Mouse (Mus musculus) spleen, adult 12 weeks (tissue): ENCODE results near the gene Msi2.

ENCODE experiments used
- DNase-seq: peaks from one replicate; pipeline ENCODE4 v3.0.0; 2022; ENCODE audit warnings: low spot score

Gene Msi2

DNA sequence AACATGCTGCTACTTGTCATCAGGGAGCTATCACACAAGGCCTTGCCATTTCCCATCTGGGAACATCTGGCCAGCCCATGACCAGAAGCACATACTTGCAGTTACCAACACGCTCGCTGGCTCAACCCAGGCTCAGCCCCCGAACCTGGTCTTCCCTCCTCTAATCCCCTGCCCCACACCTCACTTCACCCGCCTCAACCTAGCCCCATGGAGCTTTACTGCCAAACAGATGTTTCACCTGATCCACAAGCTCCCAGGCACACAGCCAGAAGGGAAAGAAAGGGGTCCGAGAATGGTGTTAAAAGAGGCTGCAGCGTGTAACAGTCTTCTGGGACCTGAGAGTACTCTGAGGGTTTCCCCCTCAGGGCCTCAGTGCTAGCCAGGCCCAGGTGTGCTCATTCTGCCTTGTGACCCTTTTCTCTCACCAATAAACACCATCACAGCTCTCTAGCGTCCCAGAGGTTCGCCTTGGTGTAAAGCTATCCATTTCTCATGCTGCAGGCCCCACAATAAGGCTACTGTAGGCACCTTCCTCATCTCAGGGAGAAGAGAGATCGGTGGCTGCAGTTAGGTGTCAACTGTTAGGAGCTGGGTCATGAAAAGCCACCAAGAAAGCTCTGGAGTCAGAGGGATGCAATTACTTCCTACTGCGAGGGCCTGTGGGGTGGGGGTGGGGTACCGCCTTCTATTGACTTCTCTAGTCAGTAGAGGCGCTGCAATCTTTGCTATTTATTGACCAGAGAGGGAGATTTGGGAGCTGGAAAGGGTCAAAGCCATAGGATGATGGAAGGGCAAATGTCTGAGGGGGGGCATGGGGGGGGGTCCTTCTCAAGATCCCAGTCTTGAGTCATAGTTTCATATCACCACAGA lies 276.2 kb downstream of the Msi2 start:
- no peak for DNase-seq

DNA sequence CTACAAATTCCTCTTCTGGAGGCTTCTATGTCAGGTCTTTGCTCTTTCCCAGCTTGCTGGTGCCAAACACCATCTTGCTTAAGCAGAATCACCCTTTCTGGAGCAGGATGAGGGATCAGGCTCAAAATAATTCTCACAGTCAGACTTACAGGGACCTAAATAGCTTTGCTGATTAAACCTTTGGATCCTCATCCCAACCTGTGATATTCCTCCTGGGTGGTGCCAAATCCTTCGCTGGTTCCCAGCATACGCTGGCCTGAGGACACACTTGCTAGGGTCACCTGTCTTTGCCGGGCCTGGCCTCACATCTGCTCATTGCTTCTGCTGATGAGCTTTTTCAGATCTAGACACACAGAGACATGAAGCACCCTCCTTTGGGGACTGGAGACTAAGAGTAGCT lies 279.7 kb downstream of the Msi2 start:
- DNase-seq = no peak

DNA sequence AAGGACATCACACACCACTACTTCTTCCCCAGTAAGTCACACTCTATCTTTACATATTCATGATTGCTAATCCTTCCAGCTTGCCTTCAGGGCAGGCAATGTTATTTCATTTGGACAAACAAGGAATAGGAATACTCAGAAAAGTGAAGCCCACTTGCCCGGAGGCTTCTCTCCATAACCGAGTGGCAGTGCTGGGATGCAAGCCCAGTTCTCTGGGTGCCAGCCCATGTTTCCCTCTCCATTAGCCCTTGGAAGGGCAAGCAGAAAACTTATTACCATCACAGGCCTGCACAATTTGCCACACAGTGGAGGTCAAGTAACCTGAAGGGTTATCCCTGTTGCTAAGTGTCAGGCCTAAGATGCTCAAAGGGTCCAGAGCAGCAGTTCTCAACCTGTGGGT lies 281.7 kb downstream of the Msi2 start:
- DNase-seq = no peak

DNA sequence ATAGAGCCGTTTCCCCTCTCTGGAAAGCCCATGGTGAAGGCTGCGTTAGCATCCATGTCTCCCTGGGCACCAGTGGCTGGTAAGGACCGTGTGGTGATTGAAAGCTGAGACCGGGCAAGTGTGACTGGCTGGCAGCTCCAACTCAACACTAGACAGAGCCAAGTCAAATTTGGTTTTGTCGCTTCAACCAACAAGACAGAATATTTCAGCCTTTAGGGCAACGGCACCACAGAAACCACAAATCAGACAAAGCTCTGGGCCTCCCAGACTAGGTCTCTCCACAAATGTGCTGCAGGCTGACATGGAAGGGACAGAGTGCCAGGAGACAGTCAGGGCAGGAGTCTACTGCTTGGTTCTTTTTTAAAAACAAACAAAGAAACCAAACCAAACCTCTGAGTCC lies 282.8 kb downstream of the Msi2 start:
- no peak for DNase-seq

DNA sequence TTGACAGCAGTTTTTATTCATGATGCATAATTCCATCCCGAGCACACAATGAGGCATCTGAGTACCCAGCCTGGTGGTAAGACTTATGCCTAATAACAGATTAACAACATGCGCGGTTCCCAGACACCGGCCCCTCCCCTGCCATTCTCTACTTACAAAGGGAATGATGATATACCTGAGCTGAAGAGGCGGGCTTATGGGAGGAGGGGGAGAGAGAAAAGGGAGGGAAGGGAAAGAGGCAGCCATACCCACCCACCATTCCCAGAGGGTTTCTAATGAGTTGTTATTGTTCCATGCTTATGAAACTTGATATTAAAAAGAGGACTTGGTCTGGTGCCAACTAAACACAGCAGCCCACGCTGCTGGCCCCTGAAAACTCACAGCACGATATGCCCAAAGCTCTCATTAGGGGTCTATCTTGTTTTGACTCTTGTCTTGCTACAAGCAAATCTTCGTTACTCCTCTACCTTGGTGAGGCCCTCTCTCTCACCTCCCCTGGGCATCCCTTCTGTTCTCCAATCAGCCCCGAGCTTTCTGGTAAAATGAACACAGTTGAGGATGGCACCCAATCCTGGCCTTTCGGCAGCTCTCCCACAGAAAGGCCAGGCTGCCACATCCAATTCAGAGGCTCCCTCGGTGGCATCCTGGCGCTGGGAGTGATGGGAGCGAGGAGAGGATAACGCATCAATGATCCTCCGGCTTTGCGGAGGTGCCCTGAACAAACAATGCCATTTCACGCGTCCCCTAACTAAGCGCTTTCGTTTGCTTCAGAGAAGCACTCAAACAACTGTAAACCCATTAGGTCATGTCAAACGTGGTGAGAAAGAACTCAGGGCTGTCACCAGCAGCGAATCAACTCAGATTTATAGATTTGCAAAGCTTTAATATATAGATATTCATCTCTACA lies 286.7 kb downstream of the Msi2 start:
- no peak for DNase-seq

DNA sequence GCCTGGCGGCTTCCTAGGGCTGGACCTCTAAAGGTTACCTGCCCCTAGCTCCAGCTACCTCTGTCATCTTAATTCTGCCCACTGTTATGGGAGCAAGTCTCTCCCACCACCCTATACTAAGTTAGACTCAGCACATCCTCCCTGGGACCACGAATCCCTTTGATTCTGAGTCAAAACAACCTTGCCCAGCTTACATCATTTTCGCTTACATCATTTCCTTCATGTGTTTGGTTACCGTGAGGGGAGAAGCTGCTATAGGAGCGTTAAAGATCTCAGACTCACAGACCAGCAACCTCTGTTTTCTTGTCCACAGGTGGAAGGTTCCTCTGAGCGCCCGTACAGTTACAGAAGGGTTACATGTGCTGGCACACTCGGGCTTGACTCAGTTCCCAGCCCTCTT lies 288.0 kb downstream of the Msi2 start:
- no peak for DNase-seq

DNA sequence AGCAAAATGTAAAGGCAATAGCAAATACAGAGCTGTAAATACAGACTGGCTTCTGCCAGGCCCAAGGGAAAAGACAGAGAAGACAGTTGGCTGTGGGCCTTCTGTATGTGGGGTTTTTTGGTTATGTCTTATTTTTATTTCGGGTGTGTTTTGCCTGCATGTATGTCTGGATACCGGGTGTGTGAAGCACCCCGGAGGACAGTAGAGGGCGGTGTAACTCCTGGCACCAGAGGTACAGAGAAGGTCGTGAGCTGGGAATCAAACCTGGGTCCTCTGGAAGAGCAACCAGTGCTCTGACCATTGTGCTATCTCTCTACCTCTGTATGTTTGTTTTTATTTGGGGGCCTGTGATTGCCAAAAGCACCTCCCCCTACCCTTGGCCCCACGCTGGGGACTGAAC lies 288.6 kb downstream of the Msi2 start:
- no peak for DNase-seq

DNA sequence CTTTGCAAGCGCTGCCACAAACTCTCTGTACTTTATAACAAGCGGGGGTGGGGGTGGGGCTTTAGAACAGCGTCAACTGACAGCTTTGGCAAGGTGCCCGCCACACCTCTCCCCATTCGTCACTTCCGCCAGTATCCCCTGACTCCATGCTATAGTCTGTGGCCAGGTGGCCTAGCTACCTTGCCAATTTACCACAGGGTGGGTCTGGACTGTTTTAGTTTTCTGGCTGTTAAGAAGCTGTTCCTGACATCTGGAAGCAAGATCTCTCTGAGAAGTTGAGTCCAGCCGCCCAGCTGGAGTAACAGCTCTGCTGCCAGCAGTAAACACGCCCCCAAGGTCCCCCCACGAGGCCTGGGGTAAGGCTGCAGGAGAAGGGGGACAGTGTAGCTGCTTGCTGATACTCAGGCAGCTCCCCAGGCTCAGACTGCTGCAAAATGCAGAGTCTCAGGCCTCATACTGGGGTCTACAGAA lies 292.6 kb downstream of the Msi2 start:
- DNase-seq = peak; percentile 33

DNA sequence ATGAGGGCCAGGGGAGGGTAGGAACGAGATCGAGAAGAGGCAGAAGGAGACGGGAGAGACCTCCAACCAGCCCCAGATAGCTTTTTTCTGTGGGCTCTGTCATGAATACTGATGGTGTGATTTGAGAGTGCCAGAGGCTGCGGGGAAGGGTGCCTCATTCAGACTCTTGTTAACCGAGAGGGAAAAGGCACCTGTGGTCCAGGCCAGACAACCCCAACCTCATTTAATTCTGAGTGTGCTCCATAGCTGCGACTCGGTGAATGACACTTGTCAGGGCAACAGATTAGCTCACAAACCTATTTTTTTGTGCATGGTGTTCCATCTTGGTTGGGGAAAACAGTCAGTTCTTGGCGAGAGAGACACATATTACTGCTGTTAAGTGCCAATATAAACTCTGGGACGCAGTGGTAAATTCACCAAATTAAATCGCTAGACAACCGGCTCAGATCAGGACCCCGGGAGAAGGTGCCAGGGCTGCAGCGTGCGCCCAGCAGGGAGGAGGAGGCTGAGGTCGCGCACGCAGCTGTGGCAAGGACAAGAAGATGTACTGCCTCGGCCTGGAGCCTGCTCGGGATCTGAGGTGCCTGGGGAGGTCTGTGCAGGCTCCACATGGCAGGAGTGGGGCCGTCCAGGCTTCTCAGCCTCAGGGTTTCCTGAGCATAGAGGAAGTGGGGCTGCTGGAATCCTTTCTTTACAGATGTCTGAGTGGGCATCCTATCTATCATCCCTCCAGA lies 294.1 kb downstream of the Msi2 start:
- DNase-seq = no peak

DNA sequence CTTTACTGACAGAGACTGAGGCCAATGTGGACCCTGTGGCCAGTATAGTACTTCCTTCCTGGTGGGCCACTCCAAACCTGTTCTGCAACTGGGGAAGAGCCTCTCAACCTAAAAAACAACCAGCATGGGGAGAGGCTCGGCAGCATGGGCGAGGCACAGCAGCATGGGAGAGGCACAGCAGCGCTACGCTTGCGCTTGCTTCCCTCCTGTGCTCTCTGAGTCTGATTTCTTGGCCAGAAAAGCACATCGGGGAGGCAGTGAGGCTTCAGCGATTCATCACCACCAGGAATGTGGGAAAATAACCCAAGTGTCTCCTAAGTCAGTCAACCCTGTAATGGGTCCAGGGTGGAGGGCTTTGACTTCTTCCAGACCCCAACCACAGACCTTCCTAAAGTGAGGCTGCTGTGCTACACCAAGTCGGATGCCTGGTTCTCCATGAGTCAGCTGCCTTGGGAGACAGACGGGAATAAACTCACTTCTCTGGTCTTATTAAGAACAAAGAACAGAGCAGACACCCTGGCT lies 297.2 kb downstream of the Msi2 start:
- DNase-seq = no peak

DNA sequence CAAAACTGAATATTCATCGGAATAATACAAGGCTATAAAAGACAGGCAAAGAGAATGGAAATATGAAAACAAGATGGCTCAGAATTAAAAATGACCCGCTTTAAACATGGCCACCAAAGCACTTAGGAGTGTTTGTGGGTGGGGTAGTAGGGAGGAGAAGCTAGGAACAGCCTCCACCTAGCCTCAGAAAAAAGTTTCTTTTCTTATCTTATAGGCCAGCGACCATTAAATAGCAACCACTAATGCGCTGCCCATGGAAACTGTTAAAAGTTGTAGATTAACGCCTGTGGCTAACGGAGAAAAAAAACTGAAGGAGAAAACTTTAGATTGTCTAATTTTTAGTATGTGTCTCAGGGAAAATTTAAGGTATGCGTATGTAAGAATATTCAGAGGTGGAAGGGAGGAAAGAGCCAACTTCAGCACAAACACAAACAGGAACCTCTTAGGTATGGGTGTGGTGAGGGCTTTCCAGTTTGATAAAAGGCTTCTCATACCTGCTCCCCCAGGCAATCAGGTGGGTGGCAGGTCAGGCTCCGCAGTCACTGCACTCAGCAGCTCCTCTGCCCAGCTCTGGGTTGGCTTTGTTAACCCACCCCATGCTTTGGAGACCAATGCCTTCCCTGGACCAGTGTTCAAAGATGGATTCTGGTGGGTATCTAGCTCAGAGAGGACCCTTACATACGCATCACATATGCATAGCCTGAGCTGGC lies 298.5 kb downstream of the Msi2 start:
- no peak for DNase-seq

DNA sequence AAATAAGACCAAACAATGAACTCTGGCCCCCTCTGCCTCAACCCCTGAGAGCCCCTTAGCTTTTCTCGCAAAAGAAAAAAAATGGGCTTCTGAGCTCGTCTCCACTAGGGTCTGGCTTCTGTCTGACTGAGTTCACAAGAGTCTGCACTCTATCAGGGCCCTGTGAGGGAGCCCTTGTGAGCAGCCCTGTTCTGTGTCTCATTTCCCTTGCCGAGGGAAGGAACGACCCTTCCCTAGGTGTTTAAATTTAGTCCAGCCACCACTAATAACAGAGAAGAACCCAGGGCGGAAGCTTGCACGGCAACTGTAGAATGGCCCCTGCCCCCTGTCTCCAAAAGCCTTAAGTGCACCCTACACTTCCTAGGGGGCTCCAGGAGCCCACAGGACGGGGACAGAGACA lies 299.2 kb downstream of the Msi2 start:
- no peak for DNase-seq

DNA sequence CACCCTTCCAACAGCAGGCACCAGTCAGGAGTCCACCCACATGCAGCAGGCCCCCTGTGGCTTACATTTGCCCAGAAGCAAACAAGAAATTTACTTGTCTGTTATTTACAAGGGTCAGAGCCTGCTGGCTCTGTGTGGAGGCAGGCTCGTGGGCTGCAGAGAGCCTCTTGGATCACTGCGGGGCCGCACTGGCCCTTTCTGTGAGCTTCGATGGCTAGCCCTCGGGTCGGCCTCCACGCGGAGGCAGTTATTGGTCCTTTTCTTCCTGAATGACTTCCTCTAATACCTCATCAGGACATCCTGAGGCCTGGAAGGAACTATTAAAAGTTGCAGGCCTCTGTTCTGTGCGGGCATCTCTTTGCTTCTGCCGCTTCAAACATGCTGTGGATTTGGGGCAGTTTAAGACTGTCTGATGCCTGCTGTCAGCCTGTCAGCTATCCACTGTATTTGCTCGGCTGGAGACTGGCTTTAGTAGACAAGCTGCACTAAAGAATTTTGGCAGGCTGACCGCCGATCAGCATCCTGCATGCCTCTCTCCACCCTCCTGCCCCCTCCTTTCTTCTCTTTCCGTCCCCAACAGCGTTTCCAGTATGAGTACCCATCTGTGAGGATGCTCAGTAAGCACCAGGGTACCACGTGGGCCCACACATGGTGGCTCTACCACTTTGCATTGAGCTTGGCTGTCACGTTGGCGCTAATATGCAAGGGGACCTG lies 304.0 kb downstream of the Msi2 start:
- DNase-seq = no peak

DNA sequence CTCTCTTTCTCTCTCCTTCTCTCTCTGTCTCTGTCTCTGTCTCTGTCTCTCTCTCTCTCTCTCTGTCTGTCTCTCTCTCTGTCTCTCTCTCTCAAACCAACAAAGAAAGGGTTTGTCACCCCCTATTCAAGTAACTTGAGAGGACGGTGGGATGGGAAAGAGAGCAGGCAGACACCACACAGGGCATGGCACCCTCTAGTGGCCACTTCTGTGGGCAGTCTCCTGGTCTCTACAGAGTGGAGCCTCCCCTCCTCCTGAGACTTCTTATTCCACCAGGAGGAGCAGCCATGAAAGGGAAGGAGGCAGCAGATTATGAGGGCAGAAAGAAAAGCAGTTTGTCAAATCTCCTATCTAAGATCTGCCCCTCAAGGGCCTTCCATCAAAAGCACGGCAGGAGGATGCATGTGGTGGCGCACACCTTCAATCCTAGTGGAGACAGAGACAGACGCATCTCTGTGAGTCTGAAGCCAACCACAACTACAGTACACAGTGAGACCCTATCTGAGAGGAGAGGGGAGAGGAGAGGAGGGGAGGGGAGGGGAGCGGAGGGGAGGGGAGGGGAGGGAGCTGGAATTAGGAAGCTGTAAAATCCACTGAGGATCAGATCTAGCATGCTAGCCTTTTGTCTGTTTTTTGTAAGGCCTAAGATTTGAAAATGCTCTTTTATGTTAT lies 305.8 kb downstream of the Msi2 start:
- no peak for DNase-seq

DNA sequence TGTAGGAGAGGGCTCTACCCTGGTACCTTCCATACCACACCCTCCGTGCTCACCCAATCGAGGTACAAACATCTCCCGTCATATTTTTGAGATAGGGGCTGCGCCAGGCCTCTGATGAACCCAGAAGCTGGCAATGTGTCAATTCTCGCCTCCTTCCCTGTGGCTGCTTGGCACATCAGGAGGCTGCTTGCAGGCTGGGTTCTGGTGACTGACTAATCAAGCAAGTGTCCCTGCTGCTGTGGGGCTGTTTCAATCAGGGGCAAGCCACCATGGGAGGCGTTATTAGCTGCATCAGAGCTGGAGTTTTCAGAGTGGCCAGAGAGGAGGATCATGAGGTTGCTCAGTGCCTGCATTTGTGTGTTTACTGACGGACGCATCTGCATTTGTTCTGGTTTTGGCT lies 310.0 kb downstream of the Msi2 start:
- DNase-seq = no peak

DNA sequence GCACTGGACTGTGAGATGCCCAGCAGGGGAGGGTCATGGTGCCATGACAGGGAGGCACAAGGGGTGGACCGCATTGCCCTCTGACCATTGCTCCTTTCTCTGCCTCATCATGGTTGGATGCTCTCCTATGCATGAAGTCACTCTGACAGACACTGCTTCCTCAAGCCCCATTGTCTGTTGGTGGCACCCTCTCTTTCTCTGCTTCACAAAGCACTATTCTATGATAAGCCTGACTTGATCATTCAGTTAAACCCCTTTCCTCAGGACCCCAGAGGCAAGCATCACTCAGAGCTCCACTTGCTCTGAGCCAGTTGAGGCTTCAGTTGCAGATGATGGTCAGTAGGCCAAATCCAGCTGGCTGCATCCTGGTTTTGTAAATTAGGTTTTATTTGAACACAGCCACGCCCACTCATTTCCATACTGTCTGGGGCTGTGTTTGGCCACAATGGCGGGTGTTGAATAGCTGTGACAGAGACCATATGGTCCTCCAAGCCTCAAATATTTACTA lies 311.9 kb downstream of the Msi2 start:
- DNase-seq = no peak

DNA sequence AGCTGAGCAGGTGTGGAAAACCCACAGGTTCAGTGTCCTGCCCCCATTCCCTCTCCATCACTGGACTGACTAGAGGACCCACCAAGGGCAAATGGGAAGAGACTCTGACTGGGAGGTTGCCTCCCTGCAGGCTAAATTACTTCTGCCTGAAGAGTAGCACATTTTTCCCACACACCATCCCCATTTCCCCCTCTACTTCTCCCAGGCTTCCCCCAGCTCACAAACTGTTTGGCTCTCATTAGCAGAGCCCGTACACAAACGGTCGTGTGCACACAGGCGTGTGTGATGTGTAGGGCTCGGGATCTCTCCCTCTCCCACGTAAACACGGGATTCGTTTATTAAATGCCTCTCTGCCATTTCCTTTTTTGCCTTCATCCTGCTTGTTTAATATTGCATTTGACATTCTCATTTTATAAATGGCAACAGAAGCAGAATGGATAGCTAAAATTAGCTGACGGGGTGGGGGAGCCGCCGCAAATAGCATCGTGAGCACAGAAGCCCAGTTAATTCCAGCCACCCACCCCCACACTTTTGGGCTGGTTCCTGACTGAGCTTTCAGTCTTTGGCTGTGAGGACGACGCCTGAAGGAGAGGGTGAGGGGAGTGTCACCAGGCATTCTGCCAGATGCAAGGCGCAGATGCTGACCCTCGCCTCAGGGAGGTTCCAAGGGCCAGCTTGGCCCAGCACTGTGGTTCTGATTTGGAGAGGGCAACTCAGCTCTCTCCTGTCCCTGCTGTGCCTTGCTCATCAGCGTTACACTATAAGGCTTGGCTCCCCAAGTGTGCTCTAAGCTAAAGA lies 313.3 kb downstream of the Msi2 start:
- no peak for DNase-seq

DNA sequence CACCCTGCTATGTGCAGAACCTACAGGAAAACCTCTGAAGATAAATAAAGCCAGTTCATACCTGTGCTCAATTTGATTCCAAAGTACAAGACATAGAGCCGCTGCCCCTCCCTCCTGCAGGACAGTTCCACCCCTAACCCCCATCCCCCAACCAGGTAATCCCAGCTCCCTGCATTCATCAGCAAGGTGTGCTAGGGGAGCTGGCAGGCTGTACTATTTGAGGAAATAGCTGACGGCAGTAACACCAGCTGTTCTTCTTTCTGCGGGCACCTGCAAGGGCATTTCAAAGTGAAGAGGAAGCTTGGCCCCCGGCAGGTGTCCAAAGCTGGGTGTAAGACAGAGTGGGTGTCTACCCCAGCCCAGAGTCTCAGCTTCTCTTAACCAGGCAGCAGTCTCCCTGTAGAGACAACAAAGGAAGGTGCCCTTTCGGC lies 314.1 kb downstream of the Msi2 start:
- DNase-seq = no peak

DNA sequence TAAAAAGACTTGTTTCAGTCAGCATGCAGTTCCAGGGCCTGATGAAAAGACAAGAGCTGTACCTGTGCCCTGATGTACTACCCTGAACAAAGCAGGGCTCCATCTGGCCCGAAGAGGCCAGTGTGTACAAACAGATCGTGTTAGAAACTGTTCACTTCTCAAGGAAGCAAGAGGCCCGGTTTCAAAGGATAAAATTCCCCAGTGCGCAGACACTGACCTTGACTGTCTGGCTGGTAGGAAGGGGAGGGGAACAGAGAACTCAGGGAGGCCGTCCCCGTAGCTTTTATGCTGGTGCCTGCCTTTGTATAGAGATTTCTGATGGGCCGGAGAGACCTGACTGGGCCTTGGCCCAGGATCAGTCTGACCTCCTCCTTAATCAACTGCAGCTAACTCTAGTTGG lies 316.0 kb downstream of the Msi2 start:
- DNase-seq = no peak
